Mouse (Mus musculus) brown adipose tissue, adult 24 weeks (tissue): Measurements from ENCODE around the gene Mgat4e. TPM values are rescaled to one million over a fixed set of nuclear protein-coding genes. Genes with fewer than 3 reads are reported as not detected.

Source experiments
- H3K27ac ChIP-seq: fragments of 200-500 bp; replicated peaks from 2 replicates; pipeline ENCODE4 v1.5.1; 2012; ENCODE audit warnings: low read depth, mild to moderate bottlenecking, low read length
- H3K4me1 ChIP-seq: fragments of 200-500 bp; 2 replicates; pipeline ENCODE4 v1.6.1; 2012; ENCODE audit warnings: low read length, mixed read lengths; ENCODE audit not compliant: control insufficient read depth, insufficient read depth, insufficient read length
- H3K4me3 ChIP-seq: fragments of 200-500 bp; 2 replicates; pipeline ENCODE4 v1.5.1; 2012; ENCODE audit warnings: low read depth, mild to moderate bottlenecking, low read length, moderate library complexity; ENCODE audit not compliant: insufficient read depth
- polyA plus RNA-seq: library from polyadenylated mRNA; stranded (reverse); fragments of >200 nt; gene quantifications from 2 replicates; pipeline ENCODE4 v1.2.4, GENCODE M21; 2012; ENCODE audit not compliant: missing spikeins, insufficient read depth, insufficient read length

Mgat4e gene
- not detected in 2 replicates for polyA plus RNA-seq

GRCm38 (mm10) chr1:134549632-134550132 is at the start of gene Mgat4e:
Gene Mgat4e (minus strand): TSS chr1:134549682.
- Histone ChIP-seq H3K4me3 (no peak within 1 kb of the TSS), H3K4me1 (no peaks in the 10 kb centered on the region), H3K27ac (no peak within 1 kb of the TSS)

- no peaks in the 10 kb centered on the region for H3K4me1 ChIP-seq
- H3K27ac ChIP-seq, result no peak overlapping the region
- no peak overlapping the region for H3K4me3 ChIP-seq
Measured at GRCm38 (mm10) chr1:134597339-134598054, 48.0 kb upstream of the Mgat4e start.

GRCm38 (mm10) chr1:134591773-134592172 is 42.3 kb upstream of the Mgat4e start:
- Histone ChIP-seq H3K27ac (no peak overlapping the region), H3K4me3 (no peak overlapping the region), H3K4me1 (no peaks in the 10 kb centered on the region)

- Histone ChIP-seq H3K4me1 (no peaks in the 10 kb centered on the region), H3K4me3 (no peak overlapping the region)
Measured at GRCm38 (mm10) chr1:134589676-134590075, 40.2 kb upstream of the Mgat4e start.

GRCm38 (mm10) chr1:134583560-134583959 is 34.1 kb upstream of the Mgat4e start:
- Histone ChIP-seq H3K4me3 (no peak overlapping the region), H3K27ac (no peak overlapping the region), H3K4me1 (no peaks in the 10 kb centered on the region; the same call in 1 of the 2 replicates)

More at GRCm38 (mm10) chr1:134589676-134590075, 40.2 kb upstream of the Mgat4e start:
- H3K27ac ChIP-seq, result no peak overlapping the region

- peaks cover 3% of the 10 kb centered on the region; the same call in 1 of the 2 replicates for H3K4me1 ChIP-seq
Measured at GRCm38 (mm10) chr1:134580796-134581195, 31.3 kb upstream of the Mgat4e start.

GRCm38 (mm10) chr1:134577384-134578120 is 28.1 kb upstream of the Mgat4e start:
- H3K4me1 ChIP-seq, result peaks cover 3% of the 10 kb centered on the region; the same call in 1 of the 2 replicates
- no peak overlapping the region for H3K27ac ChIP-seq
- no peak overlapping the region for H3K4me3 ChIP-seq

More at GRCm38 (mm10) chr1:134580796-134581195, 31.3 kb upstream of the Mgat4e start:
- H3K27ac ChIP-seq, result no peak overlapping the region
- no peak overlapping the region for H3K4me3 ChIP-seq

- Histone ChIP-seq H3K27ac (no peak overlapping the region), H3K4me1 (peaks cover 7% of the 10 kb centered on the region), H3K4me3 (no peak overlapping the region)
Measured at GRCm38 (mm10) chr1:134573932-134574315, 24.4 kb upstream of the Mgat4e start.

- no peak overlapping the region for H3K27ac ChIP-seq
- H3K4me1 ChIP-seq, result peaks cover 7% of the 10 kb centered on the region
- H3K4me3 ChIP-seq, result no peak overlapping the region
Measured at GRCm38 (mm10) chr1:134573300-134573931, 23.9 kb upstream of the Mgat4e start.

GRCm38 (mm10) chr1:134570631-134571030 is 21.1 kb upstream of the Mgat4e start:
- Histone ChIP-seq H3K4me1 (peaks cover 4% of the 10 kb centered on the region; the same call in 1 of the 2 replicates), H3K4me3 (no peak overlapping the region), H3K27ac (no peak overlapping the region)

- Histone ChIP-seq H3K4me3 (no peak overlapping the region), H3K4me1 (peaks cover 4% of the 10 kb centered on the region; the same call in 1 of the 2 replicates), H3K27ac (no peak overlapping the region)
Measured at GRCm38 (mm10) chr1:134570171-134570570, 20.7 kb upstream of the Mgat4e start.

- Histone ChIP-seq H3K4me3 (no peak overlapping the region), H3K27ac (no peak overlapping the region), H3K4me1 (peaks cover 6% of the 10 kb centered on the region; the same call in 1 of the 2 replicates)
Measured at GRCm38 (mm10) chr1:134567511-134567910, 18.0 kb upstream of the Mgat4e start.

GRCm38 (mm10) chr1:134563726-134564125 is 14.2 kb upstream of the Mgat4e start:
- Histone ChIP-seq H3K27ac (no peak overlapping the region), H3K4me3 (no peak overlapping the region), H3K4me1 (peaks cover 3% of the 10 kb centered on the region; the same call in 1 of the 2 replicates)

GRCm38 (mm10) chr1:134562457-134562856 is 13.0 kb upstream of the Mgat4e start:
- Histone ChIP-seq H3K4me1 (peaks cover 3% of the 10 kb centered on the region; the same call in 1 of the 2 replicates), H3K4me3 (no peak overlapping the region), H3K27ac (no peak overlapping the region)

GRCm38 (mm10) chr1:134561770-134562143 is 12.3 kb upstream of the Mgat4e start:
- Histone ChIP-seq H3K27ac (no peak overlapping the region), H3K4me1 (0 out of 2 replicates have a peak, but pooled peaks cover 3% of the 10 kb centered on the region), H3K4me3 (peak overlapping the region; percentile 54)
